Mouse (Mus musculus) thymus, postnatal 25 days (tissue): ENCODE measurements at regions not wholly inside any gene's neighbourhood (a gene's known extent, or its start where the extent isn't known, plus 50 kb on each side); places are given as distances from the start of the nearest gene placed in this dataset.
A peak's percentile ranks its signal among the peaks of the same experiment; 100 is the strongest.

Experiments
- DNase-seq: peaks from one replicate; pipeline ENCODE4 v3.0.0; 2022

GRCm38 (mm10) chr19:26261530-26261929 is 343.3 kb upstream of the Smarca2 start:
- DNase-seq, result no peak

GRCm38 (mm10) chr19:26296360-26296759 is 308.5 kb upstream of the Smarca2 start:
- no peak for DNase-seq

- no peak for DNase-seq
Observed at GRCm38 (mm10) chr19:26308477-26309135, 296.2 kb upstream of the Smarca2 start.

- no peak for DNase-seq
Observed at GRCm38 (mm10) chr19:26318977-26319376, 285.9 kb upstream of the Smarca2 start.

GRCm38 (mm10) chr19:26323682-26324081 is 281.2 kb upstream of the Smarca2 start:
- DNase-seq, result no peak

GRCm38 (mm10) chr19:26339120-26339519 is 265.7 kb upstream of the Smarca2 start:
- no peak for DNase-seq

GRCm38 (mm10) chr19:26340155-26340554 is 264.7 kb upstream of the Smarca2 start:
- no peak for DNase-seq

GRCm38 (mm10) chr19:26355054-26355453 is 249.8 kb upstream of the Smarca2 start:
- no peak for DNase-seq

- no peak for DNase-seq
Observed at GRCm38 (mm10) chr19:26383961-26384381, 220.9 kb upstream of the Smarca2 start.

- DNase-seq, result no peak
Observed at GRCm38 (mm10) chr19:26386075-26386474, 218.8 kb upstream of the Smarca2 start.

GRCm38 (mm10) chr19:26412684-26413083 is 192.2 kb upstream of the Smarca2 start:
- DNase-seq, result no peak

- DNase-seq, result no peak
Observed at GRCm38 (mm10) chr19:26414476-26415024, 190.3 kb upstream of the Smarca2 start.

GRCm38 (mm10) chr19:26419781-26420180 is 185.1 kb upstream of the Smarca2 start:
- no peak for DNase-seq

- DNase-seq, result no peak
Observed at GRCm38 (mm10) chr19:26439163-26439562, 165.7 kb upstream of the Smarca2 start.

- no peak for DNase-seq
Observed at GRCm38 (mm10) chr19:26445309-26445708, 159.5 kb upstream of the Smarca2 start.

GRCm38 (mm10) chr19:26447427-26448023 is 157.3 kb upstream of the Smarca2 start:
- DNase-seq, result no peak

GRCm38 (mm10) chr19:26461712-26462111 is 143.1 kb upstream of the Smarca2 start:
- DNase-seq, result no peak

GRCm38 (mm10) chr19:26465228-26465627 is 139.6 kb upstream of the Smarca2 start:
- peak; percentile 1 for DNase-seq

GRCm38 (mm10) chr19:26466244-26466643 is 138.6 kb upstream of the Smarca2 start:
- DNase-seq, result no peak

- no peak for DNase-seq
Observed at GRCm38 (mm10) chr19:26467179-26467651, 137.6 kb upstream of the Smarca2 start.

- DNase-seq, result no peak
Observed at GRCm38 (mm10) chr19:26472659-26473058, 132.2 kb upstream of the Smarca2 start.

- no peak for DNase-seq
Observed at GRCm38 (mm10) chr19:26473211-26473610, 131.6 kb upstream of the Smarca2 start.

GRCm38 (mm10) chr19:26475197-26475596 is 129.7 kb upstream of the Smarca2 start:
- no peak for DNase-seq

GRCm38 (mm10) chr19:26475754-26476153 is 129.1 kb upstream of the Smarca2 start:
- DNase-seq, result no peak
